Mouse (Mus musculus) adrenal gland (tissue): ENCODE measurements around the gene Ier2.

Experiments used
- intact Hi-C: fragments of 180-260 bp; cut with DNase I; formaldehyde crosslinking; loops from one replicate; pipeline ENCODE4 v1.15.1; 2025
- long read RNA-seq, 2 experiments: library from polyadenylated mRNA; unstranded; transcript quantifications; one replicate each; pipeline ENCODE4 v2.0.0; 2020; ENCODE audit warnings: borderline replicate concordance in 1 of 2; ENCODE audit not compliant: insufficient replicate concordance in 1 of 2

Gene Ier2
- long read RNA-seq, experiment 1, transcript Ier2-201 (1 exons, 1,522 nt), result major isoform, 78 of 78 reads
- long read RNA-seq, experiment 1, partial matches to known transcripts, result 0 of 78 reads
- long read RNA-seq, experiment 1, other reads (novel, unspliced or antisense), result 0 of 78 reads
- long read RNA-seq, experiment 2, transcript Ier2-201 (1 exons, 1,522 nt), result major isoform, 152 of 153 reads
- long read RNA-seq, experiment 2, partial matches to known transcripts, result 0 of 153 reads
- long read RNA-seq, experiment 2, other reads (novel, unspliced or antisense), result 1 of 153 reads

DNA sequence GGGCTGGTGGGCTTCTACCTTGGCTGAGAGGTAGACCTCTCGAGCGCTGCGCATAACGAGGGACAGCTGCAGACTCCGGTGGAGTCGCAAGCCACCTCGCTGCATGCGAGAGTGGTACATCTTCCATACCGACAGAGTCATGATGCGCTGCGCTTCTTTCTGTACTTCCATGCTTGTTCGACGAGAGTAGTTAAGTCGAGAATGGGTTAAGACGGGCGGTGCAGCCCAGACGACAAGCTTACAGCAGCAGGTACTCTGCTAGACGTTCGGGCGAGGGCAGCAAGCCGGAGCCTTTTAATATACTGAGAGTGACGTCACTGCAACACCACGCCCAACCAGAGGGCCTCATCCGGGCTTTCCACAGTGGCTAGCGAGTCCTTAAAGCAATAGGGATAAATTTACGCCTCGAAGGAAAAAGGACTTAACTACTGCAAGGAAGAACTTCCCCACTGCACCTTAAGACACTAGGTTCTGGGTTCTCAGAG, at the start of gene Ier2:
TSS of gene Ier2 (minus strand) at position 272 of the 485 bp plus-strand sequence.
- intact Hi-C loops, result no loop called here

DNA sequence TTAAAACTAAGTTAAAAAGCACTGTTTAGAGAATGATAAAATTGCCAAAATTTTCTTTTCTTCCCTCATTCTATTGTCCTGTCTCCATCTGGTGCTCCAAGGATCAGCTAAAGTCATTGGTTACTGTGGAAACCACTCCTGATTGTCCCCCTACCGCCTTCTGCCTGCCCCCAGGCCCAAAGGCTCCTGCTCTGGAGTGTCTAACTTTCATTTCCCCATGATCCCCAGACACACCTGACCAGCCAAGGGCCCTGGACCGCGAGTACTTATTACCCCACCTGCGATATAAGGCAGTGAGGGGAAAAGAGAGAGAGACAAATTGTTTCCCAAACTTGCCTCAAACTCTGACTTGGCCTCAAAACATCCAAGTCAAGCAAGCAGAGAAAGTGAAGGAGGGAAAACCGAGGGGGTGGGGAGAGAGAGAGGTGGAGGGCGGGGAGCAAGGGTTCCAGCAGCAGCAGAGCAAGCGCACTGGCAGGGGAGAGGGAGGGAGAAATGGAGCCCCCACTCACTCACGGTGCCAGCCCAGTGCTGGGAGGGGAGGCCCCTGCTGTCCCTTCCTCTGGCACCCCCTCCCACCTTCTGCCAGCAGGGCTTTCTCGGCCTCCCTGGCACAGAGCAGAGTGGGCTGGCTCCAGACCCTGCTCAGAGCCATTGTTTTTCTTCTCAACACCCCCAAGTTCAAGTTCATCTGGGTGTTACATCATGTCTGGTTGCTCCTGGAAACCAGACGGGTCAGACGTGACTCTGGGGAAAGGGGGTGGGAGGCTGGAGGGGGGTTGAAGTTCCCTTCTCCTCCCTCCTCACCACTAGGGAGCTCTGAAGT, 49.5 kb upstream of the Ier2 start:
- intact Hi-C loops, result no loop called here

DNA sequence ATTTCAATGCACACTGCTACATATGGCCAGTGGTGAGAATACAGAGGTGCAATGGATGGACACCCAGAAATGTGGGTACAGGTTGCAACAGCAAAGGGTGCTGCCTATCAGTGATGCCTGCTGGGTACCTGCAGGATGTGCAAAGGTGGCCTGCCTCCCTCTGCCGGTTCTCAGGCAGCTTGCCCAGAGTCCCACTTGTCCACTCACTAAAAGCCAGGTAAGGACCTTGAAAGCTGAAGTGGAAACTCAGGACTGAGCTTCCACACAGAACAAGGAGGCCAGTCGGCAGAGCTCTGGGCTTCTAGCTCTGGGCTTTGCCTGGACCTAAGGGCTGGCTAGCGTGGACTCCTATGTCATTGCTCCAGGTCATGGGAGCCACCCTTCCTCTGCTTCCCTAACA, 48.7 kb upstream of the Ier2 start:
- intact Hi-C loops, result no loop called here

DNA sequence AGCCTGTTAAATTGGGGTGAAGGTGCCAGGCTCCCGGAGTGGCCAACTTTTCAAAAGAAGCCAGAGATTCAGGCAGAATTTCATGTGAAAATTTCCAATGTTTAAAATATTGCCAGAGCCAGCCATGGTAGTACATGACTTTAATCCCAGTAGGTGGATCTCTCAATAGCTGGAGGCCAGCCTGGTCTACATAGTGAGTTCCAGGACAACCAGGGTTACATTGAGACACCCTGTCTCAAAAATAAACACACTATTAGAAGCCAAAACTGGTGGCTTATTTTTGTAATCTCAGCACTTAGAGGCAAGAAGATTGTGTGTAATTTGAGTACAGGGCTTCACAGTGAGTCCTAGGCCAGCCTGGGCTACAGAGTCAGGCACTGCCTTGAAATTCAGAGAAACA, 47.3 kb upstream of the Ier2 start:
- intact Hi-C loops, result loop anchor here (2.0 kb wide), 1 partner anchor 101 kb away; no protein-coding TSS in a partner anchor

DNA sequence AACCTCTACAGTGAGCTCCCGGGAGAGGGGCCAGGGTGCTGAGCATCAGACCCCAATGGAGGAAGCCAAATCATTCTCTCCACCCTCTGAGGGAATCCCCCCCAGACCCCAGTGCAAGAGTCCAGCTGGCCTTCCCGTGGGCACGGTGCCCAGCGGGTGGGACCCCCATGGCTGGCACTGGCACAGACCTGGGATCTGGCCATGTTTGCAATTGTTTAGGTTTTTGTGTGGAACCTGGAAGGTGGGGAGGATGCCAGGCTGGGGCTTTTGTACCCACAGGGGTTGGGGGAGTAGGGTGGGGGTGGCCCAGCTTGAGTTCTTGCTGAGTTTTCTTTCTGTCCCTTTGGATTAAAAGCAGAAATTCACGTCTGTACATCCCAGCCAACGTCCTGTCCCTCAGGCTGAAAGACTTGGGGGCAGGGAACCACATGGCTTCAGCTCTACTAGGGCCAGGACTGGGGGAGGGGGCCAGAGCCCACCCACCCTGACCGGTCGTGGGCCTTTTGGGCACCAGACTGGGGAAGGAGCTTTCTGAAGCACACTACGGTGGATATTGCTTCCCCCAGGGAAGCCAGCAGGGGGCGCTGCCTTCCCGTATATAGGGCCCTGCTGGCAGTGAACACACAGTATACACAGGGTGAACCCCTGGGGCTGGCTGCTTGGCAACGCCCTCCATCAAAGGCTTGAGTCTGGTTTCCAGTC, 46.3 kb upstream of the Ier2 start:
- intact Hi-C loops, result loop anchor here (2.0 kb wide), 1 partner anchor 102 kb away; no protein-coding TSS in a partner anchor

DNA sequence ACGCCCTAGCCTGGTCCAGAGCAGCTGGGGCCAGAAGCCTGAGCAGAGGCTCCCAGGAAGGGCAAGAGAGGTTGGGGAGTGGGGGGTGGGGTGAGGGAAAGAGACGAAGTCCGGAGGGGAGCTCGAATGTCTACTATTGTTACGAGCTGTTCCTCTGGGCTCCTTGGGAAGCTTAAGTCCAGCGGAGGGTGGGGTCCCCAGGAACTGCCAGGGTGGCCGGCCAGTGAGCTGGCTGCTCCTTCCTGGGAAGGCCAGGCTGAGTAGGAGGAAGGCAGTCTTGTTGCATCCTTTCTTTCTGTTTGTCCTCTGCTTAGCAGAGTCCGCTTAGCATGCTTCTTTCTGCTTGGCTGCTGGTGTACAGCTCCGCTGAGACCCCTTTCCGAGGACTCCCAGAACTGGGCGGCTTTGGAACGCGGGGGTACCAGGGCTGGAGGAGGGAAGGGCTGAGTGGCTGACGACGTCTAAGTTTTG, 45.5 kb upstream of the Ier2 start:
- intact Hi-C loops, result loop anchor here (2.0 kb wide), 1 partner anchor 103 kb away; no protein-coding TSS in a partner anchor

DNA sequence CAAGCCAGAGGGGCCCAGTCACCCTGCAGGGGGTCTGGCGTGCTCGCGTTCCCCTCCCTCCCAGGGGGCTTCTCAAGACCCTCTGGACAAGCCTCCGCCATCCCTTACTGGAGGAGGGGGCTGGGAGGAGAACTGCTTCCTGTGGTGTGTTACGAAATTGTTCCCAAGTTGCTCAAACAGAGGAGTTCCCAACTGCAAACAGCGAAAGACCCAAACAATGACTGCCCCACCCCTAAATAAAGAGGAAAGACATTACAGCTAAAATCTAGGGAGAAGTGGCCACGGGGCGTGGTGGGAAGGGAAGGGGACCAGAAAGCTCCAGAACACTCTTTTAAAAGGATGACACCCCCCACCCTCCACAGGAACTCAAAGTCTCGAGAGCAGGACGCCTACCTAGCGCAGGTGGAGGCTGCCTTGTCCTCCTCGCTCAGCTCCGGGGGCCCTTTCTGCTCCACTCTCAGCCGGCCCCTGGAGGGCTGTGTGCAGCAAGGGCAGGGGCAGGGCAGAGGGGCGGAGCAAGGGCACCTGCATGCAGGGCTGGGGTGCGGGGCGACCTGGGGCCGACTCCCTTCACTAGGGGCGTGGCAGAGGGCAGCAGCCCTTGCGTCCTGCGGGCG, 44.7 kb upstream of the Ier2 start:
- intact Hi-C loops, result no loop called here

DNA sequence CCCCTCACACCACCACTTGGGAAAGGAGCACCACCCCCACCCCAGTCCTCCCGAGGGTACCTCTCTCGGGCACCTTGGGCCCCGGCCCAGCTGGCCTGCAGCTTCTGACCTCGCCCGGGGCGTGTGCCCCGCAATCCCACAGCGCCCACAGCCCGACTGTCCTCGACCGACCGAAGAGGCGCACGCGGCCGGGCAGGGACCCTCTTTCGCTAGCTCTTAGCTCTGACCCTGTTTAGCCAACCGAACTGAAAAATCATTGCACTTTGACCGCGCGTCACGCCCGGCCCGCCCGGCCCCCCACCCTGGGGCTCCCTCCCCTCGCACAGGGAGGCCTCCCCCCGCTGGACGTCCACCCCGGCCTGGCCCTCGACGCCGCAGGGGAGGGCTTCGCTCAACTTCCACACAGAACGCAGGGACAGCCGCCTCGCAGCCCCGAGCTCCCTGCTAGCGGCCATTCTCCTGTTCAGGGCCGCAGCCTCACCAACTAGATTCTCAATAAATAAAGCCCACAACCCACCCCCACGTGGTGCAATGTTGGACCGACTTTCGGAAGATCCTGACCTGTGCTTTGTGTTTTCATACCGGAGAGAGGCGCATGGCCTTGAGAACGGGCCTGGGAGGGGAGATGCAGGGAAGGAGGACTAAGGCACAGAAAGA, 44.1 kb upstream of the Ier2 start:
- intact Hi-C loops, result no loop called here

DNA sequence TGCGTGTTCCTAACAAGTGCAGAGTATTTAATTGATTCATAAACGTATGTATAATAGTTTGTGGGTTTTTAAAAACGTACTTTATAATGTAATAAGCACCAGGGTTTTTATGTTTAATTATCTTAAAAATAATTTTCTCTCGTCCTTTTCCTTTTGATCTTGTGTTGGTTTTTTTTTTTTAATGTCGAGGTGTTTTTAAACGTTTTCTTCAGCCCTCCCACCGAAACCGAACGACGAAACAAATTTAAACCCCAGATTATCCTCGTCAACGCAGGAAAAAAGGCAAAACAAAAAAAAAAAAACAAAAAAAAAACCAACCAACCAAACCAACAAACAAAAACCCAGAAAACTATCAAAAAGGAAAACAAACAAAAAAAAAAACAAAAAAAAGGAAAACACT, 43.3 kb upstream of the Ier2 start:
- intact Hi-C loops, result no loop called here

DNA sequence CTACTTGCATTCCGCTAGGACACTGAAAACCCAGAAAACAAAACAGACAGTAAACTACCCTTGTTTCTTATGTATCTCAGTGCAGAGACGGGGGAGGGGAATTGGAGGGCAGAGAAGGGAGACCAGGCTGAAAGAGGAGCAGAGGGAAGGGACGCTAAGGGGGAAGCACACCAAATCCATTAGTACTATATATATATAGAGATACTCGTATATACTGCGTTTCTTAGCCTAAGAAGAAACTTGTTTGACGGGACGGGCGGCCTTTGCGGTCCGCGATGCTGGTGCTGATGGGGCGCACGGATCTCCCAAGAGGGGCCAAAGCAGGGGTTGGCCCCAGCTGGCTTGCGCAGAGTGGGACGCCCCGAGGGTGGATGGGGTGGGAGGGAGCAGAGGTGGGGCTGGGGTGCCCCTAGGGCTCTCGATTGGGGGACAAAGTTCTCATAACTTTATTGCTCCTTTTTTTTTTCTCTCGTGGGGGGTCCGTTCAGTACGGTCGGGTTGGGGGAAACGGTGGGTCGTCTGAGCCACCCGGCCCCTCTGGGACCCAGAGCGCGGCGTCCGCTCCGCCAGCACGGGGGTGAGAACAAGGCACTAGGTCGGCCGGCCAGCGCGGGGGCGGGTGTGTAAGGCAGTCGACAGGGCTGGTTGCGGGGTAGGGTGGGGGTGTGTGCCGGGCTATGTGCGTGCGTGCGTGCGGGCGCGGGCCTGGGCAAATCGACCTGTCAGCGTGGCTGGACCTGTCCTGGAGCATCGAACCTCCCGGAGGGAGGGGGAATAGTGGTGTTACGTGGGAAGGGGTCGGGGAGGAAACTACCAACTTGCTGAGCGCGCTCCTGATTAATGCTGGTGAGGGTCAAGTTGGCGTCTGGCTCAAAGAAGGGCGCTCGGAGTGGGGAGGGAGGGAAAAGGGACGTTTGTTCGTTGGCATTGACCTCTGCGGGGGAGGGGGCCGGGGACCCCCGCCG, 42.5 kb upstream of the Ier2 start:
- intact Hi-C loops, result no loop called here

DNA sequence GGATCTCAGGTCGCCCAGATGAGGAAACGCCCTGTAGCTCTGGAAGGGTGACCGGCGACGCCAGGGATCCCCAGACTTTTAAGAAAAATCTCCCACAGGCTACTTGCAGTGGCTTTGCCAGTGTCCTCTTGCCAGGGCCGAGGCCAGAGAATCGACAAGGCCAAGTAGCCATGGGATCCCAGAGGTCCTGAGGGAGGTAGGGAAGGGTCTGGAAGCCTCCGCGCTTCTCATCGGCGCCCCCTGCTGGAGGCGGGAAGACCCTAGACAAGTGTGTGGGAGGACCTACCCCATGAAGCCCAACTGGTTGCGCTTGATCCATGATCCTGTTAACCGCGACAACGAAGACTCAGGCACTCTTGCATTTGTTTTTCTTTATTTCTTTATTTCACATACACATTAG, 41.7 kb upstream of the Ier2 start:
- intact Hi-C loops, result no loop called here

DNA sequence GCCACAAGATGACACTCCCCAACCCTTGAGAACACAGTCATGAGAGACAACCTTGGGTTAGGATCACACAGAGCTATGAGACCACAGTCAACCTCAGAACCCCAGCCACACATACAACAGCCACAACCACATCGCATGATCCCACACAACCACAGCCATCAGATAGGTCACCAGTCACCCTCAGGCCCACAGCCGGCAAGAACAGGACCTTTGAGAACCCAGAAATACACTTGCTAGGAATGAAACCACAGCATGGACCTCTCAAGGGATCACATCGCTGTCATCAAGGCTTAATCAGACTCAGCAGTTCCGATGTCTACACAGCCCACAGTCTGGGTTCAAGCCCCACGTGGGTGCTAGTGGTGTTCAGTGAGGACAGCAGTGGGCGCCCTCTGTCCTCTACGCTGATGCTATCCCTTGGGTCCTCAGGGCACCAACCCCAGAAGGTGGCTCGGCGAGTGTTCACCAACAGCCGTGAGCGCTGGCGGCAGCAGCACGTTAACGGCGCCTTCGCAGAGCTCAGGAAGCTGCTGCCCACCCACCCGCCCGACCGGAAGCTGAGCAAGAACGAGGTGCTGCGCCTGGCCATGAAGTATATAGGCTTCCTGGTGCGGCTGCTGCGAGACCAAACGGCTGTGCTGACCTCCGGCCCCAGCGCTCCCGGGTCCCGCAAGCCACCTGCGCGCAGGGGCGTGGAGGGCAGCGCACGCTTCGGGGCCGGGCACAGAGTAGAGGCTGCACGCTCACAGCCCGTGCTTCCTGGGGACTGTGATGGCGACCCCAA, 41.0 kb upstream of the Ier2 start:
- intact Hi-C loops, result no loop called here

DNA sequence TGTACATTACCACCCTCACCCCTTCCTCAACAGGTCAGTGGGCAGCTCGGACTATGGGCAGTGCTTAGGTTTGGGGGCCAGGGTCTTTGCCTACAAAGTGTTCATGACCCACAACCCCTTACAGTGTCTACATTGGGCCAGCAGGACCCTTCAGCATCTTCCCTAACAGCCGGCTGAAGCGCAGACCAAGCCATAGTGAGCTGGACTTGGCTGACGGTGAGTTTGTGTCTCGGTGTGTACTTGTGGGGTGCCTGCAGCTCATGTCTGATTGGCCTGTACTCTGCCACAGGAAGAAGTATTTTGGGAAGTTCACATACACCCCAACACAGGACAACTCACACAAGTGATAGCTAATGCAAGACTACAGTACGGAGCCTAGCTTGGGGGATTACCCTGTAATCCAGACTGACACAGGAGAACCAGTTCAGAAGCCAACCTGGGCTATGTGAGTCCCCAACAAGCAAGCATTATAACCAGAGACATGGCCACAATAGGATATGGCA, 40.4 kb upstream of the Ier2 start:
- intact Hi-C loops, result no loop called here

DNA sequence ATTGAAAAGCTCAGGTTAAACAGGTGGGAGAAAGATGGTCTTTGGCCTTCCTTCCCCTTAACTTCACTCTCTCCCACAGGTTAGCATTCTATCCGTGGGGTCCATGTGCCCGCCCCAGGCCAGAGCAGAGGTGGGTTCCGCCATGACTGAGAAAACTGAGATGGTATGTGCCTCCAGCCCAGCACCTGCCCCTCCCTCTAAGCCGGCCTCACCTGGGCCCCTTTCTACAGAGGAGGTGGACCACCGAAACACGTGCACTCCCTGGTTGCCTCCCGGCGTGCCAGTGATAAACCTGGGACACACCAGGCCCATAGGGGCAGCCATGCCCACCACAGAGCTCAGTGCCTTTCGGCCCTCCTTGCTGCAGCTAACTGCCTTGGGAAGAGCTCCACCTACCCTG, 39.9 kb upstream of the Ier2 start:
- intact Hi-C loops, result no loop called here

DNA sequence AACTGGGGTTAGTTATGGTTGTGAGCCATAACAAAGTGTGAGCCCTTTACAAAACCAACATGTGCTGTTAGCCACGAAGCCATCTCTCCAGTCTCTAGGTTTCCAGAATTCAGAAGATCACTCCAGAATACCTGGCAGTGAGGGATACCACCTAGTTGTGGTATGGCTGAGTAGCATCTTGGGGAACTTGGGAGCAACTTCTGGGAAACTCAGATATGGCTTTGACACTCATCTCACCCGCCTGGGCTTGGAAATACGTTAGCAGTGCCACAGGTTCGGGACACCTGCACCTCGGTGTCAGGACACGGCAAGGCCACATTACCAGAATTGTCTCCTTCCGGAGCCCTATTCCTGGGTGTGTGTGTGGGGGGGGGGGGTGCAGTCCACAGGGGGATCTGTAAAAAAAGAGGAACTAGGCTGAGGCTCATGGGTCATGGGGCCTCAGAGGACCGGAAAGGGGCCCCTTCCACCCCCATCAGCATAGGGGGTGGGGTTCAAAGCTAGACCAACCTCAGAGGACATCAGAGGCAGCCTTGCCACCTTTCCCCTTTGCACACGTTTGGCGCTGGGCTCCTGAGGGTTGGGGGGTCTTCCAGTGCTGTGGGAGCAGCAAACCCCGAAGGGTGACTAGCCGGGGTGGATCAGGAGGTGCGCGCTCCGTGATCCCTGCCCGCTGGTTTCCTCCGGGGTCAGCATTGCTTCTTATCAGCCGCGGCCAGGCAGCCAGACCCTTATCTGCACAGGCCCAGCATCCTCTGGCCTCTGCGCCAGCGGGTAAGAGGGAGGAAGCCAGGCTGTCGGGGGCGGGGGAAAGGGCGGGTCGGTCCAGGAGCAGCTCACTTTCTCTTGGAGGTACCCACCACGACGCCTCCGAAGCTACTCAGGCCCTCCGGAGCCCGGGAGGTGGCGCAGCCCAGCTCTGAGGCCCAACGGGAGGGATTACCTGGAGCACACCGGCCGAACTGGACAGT, 38.6 kb upstream of the Ier2 start, which contains the start of gene Lyl1:
TSS of gene Lyl1 (plus strand) at position 517 of the 971 bp plus-strand sequence.
- intact Hi-C loops, result no loop called here

DNA sequence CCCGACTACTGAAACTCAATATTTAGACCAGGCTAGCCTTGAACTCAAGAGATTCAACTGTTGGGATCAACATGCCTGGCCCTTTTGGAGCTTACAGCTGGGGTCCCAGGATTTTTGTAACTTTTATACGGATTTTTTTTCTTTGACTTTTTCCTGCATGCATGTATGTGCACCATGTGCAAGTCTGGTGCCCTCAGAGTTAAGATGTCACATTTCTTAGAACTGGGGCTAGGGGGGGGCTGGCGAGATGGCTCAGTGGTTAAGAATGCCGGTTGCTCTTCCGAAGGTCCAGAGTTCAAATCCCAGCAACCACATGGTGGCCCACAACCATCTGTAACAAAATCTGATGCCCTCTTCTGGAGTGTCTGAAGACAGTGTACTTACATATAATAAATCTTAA, 37.9 kb upstream of the Ier2 start:
- intact Hi-C loops, result no loop called here

DNA sequence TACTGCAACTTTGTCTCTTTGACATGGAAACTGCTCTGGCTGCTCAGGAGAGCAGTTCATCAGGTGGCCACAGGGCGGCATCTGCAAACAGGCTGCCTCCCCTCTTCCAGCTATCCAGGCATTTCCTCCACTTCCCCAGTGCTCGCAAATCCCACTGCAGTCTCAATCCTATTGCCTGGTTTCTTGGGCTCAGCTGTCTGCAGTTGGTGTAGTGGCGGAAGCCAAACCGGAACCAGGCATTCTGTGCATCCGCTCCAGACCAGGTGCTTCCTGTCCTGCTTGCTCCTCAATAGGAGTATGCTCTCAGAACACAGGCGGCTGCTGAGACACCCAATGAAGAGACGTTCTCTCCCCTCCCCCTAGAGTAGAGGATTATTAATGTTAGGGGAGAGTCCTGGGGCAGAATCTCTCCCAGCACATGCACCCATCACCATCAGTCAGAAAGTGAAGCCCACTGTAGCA, 37.2 kb upstream of the Ier2 start:
- intact Hi-C loops, result no loop called here
